Mouse (Mus musculus): ENCODE data around the gene Htr7. TPM values are rescaled to one million over a fixed set of nuclear protein-coding genes. Genes with fewer than 3 reads are reported as not detected.
A peak's percentile ranks its signal among the peaks of the same experiment; 100 is the strongest.

Gene Htr7
- total RNA-seq (2015; ENCODE audit: low replicate concordance): not detected in 2 replicates
- not detected in 2 replicates for total RNA-seq (2017; ENCODE audit: low replicate concordance)

DNA sequence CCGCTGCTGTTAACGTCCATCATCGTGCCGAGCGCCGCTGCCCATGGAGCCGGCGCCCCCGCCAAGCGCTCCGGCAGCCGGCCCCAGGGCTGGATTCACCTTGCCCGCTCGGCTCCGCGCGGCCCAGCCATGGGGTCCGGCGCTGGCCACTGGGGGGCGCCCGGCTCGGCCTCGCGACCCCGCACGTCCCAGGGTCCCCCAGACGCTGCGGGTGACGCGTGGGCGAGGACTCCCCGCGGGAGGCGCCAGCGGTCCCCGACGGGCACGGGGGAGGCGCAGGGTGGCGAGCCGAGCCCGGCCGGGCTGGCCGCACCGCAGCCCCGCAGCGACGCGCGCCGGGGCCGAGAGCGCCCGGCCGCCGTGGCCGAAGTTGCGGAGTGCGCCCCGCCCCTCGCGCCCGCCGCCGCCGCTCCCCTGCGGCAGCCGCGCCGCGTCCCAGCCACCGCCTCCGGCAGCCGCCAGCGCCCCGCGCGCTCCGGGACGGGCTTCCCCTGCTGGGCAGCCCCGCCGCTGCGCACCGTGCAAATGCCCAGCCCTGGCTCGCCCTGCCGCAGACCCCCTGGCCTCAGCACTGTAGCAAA is at the start of gene Htr7:
Gene Htr7 (minus strand): TSS at position 277 of the 581 bp plus-strand sequence.
- no peak for ATAC-seq (replicated peaks; ENCODE audit: low FRiP score, poor library complexity, severe bottlenecking)

GRCm38 (mm10) chr19:36103909-36104308 is 46.6 kb upstream of the Htr7 start:
- ATAC-seq (replicated peaks; ENCODE audit: low FRiP score, poor library complexity, severe bottlenecking): no peak

DNA sequence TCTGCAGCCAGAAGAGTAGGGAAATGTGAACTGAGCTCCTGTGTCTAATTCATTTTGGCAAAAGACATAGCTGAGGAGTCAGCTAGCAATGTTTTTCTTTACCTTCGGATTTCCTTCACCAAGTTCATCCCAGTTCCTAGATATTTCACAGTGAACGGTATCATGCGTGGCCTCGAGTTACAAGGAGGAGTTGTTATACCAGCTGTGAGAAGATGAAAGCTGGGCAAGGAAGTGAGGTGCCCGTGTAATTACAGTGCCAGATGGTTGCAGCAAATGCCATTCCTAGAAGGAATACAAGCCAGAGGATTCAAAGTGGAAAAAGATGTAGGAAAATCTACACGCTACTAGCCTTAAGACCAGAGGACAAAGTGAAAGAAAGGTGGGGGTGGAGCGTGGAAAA is 41.6 kb upstream of the Htr7 start:
- ATAC-seq (replicated peaks; ENCODE audit: low FRiP score, poor library complexity, severe bottlenecking): no peak

- no peak for ATAC-seq (replicated peaks; ENCODE audit: low FRiP score, poor library complexity, severe bottlenecking)
Observed at GRCm38 (mm10) chr19:36098265-36098664, 41.0 kb upstream of the Htr7 start.

GRCm38 (mm10) chr19:36097194-36097593 is 39.9 kb upstream of the Htr7 start:
- no peak for ATAC-seq (replicated peaks; ENCODE audit: low FRiP score, poor library complexity, severe bottlenecking)

DNA sequence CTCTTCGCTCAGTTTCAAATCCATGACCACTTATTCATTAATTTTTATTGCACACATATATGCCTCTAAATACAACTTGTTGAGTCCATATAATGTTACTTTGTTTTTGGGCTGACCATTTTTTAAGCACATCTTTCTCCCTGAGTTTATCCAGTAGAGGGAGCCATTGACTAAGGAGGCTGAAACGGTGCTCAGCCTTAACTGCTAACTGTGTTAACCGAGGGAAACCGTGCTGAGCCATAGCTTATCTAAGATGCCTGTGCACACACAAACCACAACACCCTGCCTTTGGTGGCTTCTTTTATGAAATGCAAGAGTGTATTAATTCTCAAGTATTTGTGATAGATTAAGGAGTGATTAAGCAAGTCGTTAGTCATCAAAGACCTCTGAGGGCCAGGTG is 33.5 kb upstream of the Htr7 start:
- ATAC-seq (replicated peaks; ENCODE audit: low FRiP score, poor library complexity, severe bottlenecking): no peak; the same call in 1 of the 2 replicates

- peak; percentile 99 for ATAC-seq (replicated peaks; ENCODE audit: low FRiP score, poor library complexity, severe bottlenecking)
Observed at GRCm38 (mm10) chr19:36083262-36084225, 26.2 kb upstream of the Htr7 start, which contains the start of gene Rpp30. Gene Rpp30 (plus strand): TSS chr19:36083716.

DNA sequence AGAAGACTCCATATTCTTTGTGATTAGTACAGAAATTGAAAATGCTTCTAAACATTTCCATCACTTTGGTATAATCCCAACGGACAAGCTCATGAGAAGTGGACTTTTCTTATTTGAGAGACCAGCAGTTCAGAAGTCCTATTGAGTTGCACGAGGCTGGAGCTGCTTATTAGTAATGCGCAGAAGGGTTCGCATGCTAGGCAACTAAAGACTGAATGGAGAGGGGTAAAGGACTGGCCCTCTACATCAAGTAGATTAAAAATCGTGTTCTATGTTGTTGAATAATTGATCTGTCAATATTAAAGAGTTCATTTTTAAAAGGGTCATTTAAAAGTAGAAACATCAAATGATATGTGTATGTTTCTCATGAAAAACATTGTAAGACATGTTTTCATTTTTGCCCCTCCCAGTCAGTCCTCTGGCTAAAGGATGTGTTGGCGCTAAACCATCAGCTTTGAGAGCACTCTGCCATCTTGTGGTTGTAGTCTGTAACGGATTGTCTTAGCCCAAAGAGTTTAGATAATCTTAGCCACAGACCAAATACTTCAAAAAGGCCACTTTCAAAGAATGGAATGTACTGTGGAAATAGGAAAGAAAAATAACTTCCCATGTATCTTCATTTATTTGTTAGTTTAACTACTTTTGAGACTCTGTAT is 25.4 kb upstream of the Htr7 start:
- ATAC-seq (replicated peaks; ENCODE audit: low FRiP score, poor library complexity, severe bottlenecking): peak; percentile 83

- ATAC-seq (replicated peaks; ENCODE audit: low FRiP score, poor library complexity, severe bottlenecking): no peak
Observed at GRCm38 (mm10) chr19:36062801-36063529, 5.7 kb upstream of the Htr7 start.

DNA sequence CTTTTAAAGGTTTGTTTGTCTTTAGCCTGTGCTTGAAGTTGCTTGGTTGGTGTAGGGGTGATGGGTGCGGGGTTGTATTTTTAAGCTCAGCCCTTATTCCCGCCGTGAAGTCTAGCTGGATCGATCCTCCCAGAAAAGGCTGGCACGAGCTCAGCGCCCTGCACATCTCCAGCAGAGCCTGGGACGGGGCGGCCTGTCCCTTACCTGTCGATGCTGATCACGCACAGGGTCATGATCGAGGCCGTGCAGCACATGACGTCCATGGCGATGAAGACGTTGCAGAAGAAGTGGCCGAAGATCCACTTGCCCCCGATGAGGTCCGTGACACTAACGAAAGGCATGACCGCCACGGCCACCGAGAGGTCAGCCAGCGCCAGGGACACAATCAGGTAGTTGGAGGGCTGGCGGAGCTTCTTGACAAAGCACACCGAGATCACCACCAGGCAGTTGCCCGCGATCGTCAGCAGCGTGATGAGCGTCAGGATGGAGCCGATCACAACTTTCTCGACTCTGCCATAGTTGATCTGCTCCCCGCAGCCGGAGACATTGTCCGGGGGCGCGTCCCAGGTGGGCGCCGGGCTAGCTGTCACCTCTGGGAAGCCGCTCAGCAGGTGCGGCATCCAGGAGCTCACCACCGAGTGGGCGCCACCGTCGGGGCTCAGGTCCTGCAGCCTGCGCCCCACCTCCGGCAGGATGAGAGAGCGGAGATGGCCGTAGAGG is 645 bp downstream of the Htr7 start:
- no peak for ATAC-seq (replicated peaks; ENCODE audit: low FRiP score, poor library complexity, severe bottlenecking)

DNA sequence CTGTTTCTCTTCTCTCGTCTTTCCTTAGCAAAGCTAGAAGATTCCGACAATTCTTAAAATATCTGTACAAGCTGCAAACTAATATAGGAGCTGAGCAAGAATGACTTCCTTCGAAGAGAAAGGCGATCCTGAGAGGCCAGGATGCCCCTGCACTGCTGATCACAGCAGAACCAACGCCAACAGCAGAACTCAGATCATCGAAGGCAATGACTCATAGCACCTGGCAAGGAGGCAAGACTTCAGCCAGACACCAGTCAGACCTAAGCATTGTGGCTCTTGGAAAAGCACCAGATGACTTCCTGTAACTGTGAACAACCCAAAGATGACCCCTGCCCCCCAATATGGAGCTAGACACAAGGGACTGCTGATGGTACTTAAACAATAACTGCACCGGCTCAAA is 11.3 kb downstream of the Htr7 start:
- ATAC-seq (replicated peaks; ENCODE audit: low FRiP score, poor library complexity, severe bottlenecking): no peak

DNA sequence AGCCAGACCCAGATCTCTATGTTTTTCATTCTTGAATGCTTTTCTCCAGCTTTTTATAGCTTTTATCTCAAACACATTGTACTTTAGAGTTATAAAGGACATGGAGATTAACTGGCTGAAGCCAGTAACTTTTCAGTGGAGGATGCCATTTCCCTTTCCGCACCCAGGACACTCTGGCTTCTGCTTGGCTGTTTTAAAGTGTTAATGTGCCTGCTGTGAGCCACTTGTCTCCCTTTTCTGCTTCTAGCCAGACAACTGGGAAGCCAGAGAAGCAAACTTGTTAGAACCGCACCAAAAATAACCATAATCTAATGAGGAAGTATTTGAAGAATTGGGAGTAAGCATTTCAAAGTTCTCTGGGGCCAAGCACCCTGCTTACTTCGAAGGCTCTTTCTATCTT is 42.5 kb downstream of the Htr7 start:
- ATAC-seq (replicated peaks; ENCODE audit: low FRiP score, poor library complexity, severe bottlenecking): no peak

- no peak for ATAC-seq (replicated peaks; ENCODE audit: low FRiP score, poor library complexity, severe bottlenecking)
Observed at GRCm38 (mm10) chr19:36006277-36006676, 51.0 kb downstream of the Htr7 start.

DNA sequence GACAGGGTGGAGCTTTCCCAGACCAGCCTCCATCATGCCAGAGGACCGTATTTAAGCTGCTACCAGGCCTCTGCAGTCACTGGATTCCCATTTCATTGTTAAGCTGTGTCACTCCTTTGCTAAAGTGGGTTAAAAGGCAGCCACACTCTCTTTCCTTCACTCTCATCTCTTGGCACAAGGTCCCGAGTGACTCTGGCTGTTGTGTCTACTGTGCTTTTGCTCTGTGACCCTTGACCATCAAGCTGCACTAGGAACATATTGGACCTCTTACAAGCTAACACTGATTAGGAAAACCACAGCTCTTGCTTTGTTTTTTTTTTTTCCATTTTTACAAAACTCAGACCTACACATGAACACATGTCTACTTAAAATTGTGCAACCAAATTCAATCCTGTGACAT is 52.3 kb downstream of the Htr7 start:
- no peak for ATAC-seq (replicated peaks; ENCODE audit: low FRiP score, poor library complexity, severe bottlenecking)

DNA sequence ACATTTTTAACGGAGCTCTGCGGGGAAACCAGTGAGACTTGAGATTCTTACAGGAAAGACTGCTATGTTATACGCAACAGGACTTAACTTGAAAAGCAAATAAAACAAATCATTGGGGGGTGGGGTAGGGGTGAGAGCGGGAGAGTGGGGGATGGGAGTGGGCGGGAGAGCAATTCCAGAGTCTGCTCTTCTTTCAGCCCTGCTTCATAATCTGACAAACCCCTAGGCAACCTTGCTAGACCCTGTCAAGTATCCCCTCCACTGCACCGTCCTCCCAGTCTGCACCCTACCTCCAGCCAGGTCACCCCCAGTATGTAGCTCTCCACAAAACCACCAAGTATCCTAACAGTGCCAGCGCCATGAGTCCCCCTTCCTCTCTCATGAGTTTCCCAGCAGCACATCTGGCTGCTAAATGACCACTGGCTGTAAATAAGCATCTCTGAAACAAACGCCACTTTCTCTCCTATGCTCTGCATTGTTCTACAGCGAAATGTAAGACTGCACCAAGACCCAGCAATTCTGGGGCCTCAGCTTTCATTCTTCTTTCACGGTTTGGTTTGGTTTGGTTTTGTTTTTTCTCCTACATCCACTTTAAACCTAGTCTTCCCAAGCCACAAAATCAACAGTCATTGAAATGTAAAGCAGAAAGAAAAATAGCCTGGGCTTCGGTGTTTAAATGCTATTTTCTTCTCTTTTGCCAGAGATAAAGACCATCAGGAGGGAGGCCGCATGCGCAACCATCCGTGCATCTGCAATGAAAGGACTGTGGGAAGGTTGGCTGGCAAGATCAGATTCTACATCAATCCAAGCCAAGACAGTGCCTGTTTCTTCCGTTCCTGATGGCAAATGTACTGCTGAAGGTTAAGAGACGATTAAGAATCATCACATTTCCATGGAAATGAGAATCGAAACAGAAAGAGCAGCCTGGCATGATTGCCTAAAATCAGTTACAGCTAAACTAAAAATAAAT is 54.5 kb downstream of the Htr7 start:
- ATAC-seq (replicated peaks; ENCODE audit: low FRiP score, poor library complexity, severe bottlenecking): no peak

- ATAC-seq (replicated peaks; ENCODE audit: low FRiP score, poor library complexity, severe bottlenecking): no peak
Observed at GRCm38 (mm10) chr19:36001512-36001911, 55.8 kb downstream of the Htr7 start.

- ATAC-seq (replicated peaks; ENCODE audit: low FRiP score, poor library complexity, severe bottlenecking): no peak
Observed at GRCm38 (mm10) chr19:36000955-36001354, 56.4 kb downstream of the Htr7 start.

DNA sequence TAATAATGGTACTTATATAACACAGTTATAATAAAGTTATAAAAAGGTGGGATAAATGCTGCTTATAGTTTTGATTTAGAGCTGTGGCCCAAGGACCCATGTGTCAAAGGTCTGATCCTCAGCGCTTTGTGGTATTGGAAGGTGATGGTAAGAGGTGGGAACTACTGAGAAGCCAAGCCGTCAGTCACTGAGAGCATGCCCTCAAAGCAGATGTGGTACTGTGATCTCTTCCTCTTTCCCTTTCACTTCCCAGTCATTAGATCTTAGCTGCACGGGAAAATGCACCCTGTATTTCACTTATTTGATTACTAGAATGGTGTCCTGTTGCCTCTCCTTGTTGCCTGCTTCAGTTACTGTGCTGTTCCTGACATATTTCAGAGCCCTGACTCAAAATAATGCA is 59.9 kb downstream of the Htr7 start:
- ATAC-seq (replicated peaks; ENCODE audit: low FRiP score, poor library complexity, severe bottlenecking): no peak
